Mouse (Mus musculus) stomach, postnatal 0 days (tissue): ENCODE measurements around the gene Zdhhc22.

Source experiments
- CTCF ChIP-seq: IDR thresholded peaks from 2 replicates; pipeline ENCODE4 v1.5.1; 2016; ENCODE audit warnings: antibody characterized with exemption, low read depth, mild to moderate bottlenecking, moderate library complexity
- EP300 ChIP-seq: optimal IDR thresholded peaks from 2 replicates; pipeline ENCODE3; 2016; ENCODE audit warnings: antibody characterized with exemption

GRCm38 (mm10) chr12:86947681-86948401 is 42.4 kb downstream of the Zdhhc22 start:
- TF ChIP-seq CTCF, result no peak
- no peak for TF ChIP-seq EP300
